Mouse (Mus musculus): ENCODE data around the gene Polr3b.

GRCm38 (mm10) chr10:84757426-84758199 lies 135.5 kb downstream of the Polr3b start:
- TF ChIP-seq CTCF (IDR thresholded peaks at IDR 0.05; ENCODE audit: low read depth) = no peak
- no peak for TF ChIP-seq EP300 (IDR thresholded peaks at IDR 0.05; ENCODE audit: low read depth)

Measured in liver, postnatal 0 days (tissue).